Mouse (Mus musculus) left cerebral cortex, adult 2 months (tissue): ENCODE measurements at regions not wholly inside any gene's neighbourhood (a gene's known extent, or its start where the extent isn't known, plus 50 kb on each side); places are given as distances from the start of the nearest gene placed in this dataset.

Experiments
- DNase-seq, 2 experiments: peaks; one replicate each; pipeline ENCODE4 v3.0.0; 2021 to 2022; ENCODE audit warnings: low spot score in 2 of 2, mixed read lengths in 1 of 2; ENCODE audit errors: extremely low spot score in 1 of 2
- H3K27ac ChIP-seq: fragments of 200-600 bp; 2 replicates; pipeline ENCODE4 v1.8.1; 2022
- H3K4me3 ChIP-seq: fragments of 200-600 bp; 2 replicates; pipeline ENCODE4 v1.8.1; 2022
- CTCF ChIP-seq: fragments of 200-600 bp; IDR thresholded peaks from 2 replicates; pipeline ENCODE4 v1.8.1; 2022; ENCODE audit warnings: antibody characterized with exemption, mild to moderate bottlenecking, moderate library complexity
- intact Hi-C: fragments of 180-260 bp; cut with DNase I; formaldehyde crosslinking; loops from one replicate; pipeline ENCODE4 v1.15.1; 2025

DNA sequence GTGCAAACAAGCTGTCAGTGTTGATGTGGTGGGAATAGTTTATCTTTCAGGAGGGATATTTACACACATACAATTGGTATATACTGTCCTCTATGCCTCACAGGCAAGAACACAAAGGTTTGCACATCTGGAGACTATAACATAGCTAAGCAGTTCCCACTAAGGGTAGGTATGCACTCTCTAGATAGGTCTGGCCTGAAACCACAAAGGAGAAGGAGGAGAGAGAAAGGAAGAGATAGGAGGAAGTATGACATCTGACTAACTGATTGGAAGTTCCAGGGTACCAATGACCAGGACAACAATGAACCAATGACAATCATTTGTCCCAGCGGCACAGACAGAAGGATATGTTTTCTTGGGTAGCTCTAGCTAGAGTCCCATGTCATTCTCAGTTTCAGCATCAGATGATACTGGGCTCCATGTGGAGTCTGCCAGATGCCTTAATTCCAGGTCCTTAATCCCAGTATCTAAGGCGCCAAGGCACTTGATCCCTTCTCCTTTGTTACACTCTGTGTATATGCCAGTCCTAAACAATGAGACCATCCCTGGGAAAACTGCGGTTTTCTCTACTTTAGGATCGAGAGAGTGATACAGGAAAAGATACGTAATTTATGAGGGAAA is 168.5 kb downstream of the Cd83 start:
- Histone ChIP-seq H3K27ac (no peak overlapping the region), H3K4me3 (no peak overlapping the region)
- no peak for TF ChIP-seq CTCF
- intact Hi-C loops, result no loop called here
- DNase-seq, result no peak

DNA sequence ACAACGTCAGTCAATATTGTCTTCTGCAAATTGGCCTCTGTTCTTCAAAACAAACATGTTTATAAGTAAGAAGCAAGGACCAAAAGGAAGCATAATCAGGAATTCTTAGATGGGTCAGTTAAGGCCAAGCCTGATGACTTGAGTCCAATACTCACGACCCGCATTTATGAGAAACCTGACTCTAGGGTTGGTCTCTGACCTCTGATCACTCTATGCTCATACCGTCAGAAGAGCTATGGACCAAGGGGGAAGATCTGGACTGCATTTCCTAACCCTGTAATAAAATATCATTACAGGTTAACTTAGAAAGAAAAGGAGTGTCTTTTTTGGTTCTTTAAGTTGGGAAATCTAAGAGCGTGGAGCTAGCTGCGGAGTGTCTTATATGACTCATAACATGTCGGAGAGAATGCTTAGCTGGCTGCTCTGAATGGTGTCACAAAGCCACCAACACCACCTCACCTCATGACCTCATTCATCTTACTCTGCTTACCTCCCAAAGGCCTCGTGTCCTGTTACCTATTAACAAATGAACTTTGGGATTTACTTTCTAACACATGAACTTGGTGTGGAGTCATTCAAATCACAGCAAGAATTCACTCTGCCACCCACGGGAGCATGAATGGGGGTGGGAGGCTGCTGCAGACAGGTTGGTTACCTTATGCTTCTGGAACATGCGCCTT is 170.3 kb downstream of the Cd83 start:
- no peak overlapping the region for H3K4me3 ChIP-seq
- intact Hi-C loops, result no loop called here
- DNase-seq, result no peak
- TF ChIP-seq CTCF, result no peak
- no peak overlapping the region for H3K27ac ChIP-seq

DNA sequence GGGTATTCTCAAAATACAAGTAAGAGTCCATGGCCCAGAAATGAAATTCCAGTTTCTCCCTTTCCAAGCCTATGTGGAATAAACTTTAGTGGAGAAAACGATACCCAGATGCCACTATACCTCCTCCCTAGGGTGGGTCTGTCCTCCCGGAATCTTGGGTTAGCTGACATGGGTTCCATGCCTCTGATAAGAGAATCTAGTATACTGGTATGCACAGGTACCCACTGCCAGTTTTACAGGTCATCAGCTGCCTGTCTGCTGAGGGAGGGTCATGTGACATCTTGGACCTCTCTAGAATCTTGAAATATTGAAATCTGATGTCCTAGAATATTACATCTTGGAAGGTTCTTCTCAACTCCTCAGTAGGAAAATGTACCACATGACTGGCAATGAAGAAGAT is 172.5 kb downstream of the Cd83 start:
- no peak for TF ChIP-seq CTCF
- no peak for DNase-seq
- no peak overlapping the region for H3K4me3 ChIP-seq
- intact Hi-C loops, result no loop called here
- H3K27ac ChIP-seq, result no peak overlapping the region

DNA sequence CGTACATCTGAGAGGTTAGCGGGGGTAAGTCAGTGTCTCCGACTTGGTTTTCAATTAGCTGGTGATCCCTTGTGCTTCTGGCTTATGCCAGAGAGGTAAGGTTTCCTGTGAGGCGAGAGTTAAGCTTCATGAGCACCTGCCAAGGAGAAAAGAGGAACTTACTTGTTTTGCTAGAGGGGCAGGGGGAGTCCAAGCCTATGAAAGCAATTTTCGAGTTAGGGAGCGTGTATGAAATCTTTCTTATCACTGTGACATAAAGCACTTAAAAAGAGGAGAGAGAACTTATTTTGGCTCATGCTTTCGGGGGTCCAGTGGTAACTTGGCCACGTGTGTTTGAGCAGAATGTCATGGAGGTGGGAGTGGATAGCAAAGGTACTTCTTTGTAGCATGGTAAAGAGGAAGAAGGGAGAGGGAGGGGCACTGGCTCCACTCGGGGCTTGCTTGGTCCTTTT is 174.6 kb downstream of the Cd83 start:
- Histone ChIP-seq H3K27ac (no peak overlapping the region), H3K4me3 (no peak overlapping the region)
- intact Hi-C loops, result no loop called here
- no peak for DNase-seq
- no peak for TF ChIP-seq CTCF

DNA sequence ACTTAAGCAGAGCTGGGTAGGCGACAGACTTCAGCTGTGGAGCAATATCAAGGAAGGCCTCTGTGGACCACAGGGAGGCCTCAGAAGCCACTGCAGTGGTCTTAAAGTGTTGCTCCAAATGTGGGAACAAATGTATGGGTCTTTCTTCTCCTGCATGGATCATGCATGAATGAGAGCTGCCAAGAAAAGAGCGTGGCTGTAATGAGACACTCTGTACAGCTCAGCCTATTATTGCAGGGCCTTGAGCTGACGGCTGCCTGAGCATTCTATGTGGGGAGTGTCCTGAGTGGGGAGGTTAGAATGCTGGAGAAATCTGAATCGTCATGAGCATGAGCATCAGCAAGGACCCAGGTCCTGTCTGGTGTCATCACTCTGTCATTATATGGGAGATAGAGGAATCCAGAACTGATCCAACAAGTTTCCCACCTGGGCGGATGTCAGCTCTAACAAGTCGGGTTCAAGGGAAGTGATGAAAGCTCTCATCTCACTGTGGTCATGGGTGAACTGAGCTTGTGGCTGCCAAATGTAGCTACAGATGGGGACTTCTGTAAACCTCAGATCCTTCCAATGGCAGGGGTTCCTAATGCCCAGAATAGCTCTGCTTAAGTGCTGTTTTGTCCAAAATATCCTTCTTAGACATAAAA is 176.6 kb downstream of the Cd83 start:
- TF ChIP-seq CTCF, result no peak
- Histone ChIP-seq H3K27ac (no peak overlapping the region), H3K4me3 (no peak overlapping the region)
- no peak for DNase-seq
- intact Hi-C loops, result no loop called here

DNA sequence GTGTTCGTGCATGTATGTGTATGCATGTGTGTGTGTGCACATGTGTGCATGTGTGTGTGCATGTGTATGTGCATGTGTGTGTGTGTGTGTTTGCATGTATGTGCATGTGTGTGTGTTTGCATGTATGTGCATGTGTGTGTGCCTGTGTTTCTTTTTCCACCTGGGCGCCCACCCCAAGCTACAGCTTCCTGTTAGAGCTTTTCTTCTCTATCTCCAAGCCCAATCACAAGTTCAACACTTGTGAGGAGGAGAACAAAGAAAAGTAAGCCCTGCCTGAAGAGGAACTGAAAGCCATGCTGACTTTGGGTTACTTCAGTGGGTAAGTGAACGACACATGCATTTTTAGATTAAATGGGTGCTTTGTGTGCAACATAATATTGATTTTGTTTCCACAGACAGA is 177.4 kb downstream of the Cd83 start:
- TF ChIP-seq CTCF, result no peak
- H3K4me3 ChIP-seq, result no peak overlapping the region
- intact Hi-C loops, result no loop called here
- DNase-seq, result no peak
- H3K27ac ChIP-seq, result no peak overlapping the region

DNA sequence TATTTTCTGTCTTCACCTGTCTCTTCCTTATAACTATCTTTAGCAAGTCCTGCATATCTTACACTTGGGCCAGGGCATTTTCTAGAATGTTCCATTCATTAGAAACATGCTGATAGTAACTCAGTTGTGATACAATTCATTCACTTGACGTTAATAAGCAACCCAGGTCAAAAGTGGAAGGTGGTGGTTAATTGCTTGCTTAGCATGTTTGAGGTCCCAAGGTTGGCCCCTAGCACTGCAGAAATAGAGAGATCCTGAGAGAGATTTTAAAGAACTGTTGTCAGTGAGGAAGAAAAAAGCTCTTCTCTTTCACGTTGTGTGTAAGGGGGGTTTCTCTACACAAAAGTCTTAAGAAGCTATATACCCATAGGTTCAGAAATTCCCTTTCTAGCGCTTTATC is 178.7 kb downstream of the Cd83 start:
- TF ChIP-seq CTCF, result no peak
- intact Hi-C loops, result no loop called here
- Histone ChIP-seq H3K4me3 (no peak overlapping the region), H3K27ac (no peak overlapping the region)
- DNase-seq, result no peak

DNA sequence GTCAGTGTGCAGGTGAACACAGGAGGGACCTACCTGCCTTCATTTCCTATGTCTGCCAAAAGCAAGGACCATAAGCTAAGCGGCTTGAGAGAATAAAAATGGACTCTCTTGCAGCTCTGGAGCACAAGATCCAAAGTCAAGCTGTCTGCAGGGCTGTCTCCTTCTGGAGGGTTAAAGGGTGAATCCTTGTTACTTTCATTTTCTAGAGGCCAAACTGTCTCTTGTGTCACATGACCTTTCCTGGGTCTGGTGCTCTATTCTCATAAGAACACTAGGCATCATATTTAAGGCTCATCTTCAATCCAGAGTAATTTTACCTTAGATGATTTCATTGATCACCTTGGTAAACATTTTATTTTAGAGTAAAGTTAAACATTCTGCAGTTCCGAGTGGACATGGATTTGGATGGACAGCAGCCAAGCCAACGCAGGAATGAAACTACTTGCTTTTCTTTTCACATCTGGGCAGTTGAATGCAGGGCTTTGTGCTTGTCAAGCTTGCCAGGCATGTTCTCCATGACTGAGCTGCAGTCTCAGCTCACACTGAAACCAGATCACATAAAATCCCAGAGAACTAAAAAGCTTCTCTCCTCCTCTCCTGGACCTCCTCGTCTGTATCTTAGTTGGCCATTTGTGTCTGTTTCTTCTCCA is 180.8 kb downstream of the Cd83 start:
- TF ChIP-seq CTCF, result no peak
- Histone ChIP-seq H3K27ac (no peak overlapping the region), H3K4me3 (no peak overlapping the region)
- DNase-seq, result no peak
- intact Hi-C loops, result no loop called here

DNA sequence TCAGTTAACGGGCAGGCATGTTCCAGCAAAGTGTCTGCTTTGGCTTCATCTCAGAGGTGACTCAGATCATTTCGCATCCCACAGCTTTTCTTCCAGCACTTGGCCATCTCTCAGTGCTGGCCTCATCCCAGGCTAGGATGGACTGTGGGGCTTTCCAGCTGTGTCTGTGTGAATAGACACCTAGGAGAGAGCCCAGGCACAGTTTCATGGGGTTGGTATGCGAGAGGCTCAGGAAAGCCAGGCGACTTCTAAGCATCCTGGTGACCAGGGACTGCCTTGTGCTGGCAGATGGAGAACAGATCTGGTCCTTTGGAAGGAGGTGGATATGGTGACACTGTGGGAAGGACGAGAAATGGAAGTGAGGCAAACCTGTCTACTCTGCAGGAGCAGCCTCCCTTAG is 182.9 kb downstream of the Cd83 start:
- DNase-seq, result no peak
- Histone ChIP-seq H3K27ac (no peak overlapping the region), H3K4me3 (no peak overlapping the region)
- no peak for TF ChIP-seq CTCF
- intact Hi-C loops, result no loop called here

DNA sequence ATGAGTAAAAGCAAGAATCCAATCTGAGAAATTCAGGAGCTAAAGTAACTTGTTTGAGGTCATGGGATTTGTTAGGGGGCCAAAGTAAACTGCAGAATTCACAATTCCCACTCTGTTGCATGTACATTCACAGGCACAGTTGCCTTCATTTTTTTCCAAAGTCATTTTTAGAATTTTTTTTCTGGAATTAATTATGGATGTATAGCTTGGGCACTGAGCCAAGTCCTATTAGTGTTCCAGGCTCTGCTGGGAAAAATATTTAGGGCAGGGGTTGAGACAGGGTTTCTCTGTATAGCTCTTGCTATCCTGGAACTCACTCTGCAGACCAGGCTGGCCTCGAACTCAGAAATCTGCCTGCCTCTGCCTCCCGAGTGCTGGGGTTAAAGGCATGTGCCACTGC is 188.3 kb downstream of the Cd83 start:
- Histone ChIP-seq H3K4me3 (no peak overlapping the region), H3K27ac (no peak overlapping the region)
- intact Hi-C loops, result no loop called here
- no peak for DNase-seq
- no peak for TF ChIP-seq CTCF

DNA sequence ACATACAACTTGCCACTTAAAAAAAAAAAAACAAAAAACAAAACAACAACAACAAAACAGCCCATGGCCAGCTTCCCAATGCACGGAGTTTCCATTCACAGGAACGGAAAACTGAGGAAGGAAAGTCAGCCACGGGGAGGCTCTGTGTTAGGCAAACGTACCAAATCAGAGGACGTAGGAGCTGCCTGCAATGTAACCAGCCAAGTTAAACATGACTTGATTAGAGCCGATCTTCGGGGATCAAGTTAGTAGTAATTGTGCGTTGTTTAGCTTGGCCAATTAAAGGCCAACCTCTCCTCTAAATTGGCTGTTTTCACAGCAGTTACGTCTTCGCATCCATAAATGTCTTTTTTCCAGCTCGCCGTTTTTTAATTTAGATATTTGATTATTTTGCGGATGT is 190.7 kb downstream of the Cd83 start:
- intact Hi-C loops, result no loop called here

DNA sequence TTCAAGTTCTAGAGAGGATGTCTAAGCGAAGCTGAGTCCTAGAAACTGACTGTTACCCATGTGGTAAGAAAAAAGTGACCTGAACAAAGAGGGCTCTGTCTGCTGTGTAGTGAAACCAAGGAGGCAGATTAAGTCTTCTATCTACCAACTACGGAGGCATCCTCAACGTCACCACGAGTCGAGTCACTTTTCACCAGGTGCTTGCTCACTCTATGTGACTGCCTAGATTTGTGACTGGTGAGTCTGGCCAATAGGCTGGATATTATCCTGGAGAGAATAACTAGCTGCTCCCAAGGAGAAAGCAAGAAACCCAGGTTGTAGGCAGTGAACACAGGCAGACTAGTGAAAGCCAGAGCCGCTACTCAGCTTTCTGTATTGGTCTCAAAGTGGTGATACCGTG is 191.2 kb downstream of the Cd83 start:
- no peak overlapping the region for H3K4me3 ChIP-seq
- no peak overlapping the region for H3K27ac ChIP-seq
- DNase-seq, result no peak
- intact Hi-C loops, result no loop called here
- no peak for TF ChIP-seq CTCF

More for the DNA sequence above, 190.7 kb downstream of the Cd83 start:
- Histone ChIP-seq H3K27ac (no peak overlapping the region), H3K4me3 (no peak overlapping the region)
- TF ChIP-seq CTCF, result no peak
- DNase-seq, result no peak
